Mouse (Mus musculus) midbrain, embryonic 11.5 days (tissue): ENCODE results near the gene Snhg11. TPM values are rescaled to one million over a fixed set of nuclear protein-coding genes. Genes with fewer than 3 reads are reported as not detected.

Experiments used
- ATAC-seq: fragments of 200-750 bp; cut with Nextera tagmentation; 2 replicates; pipeline ENCODE4 v1.8.0; 2017; ENCODE audit warnings: moderate TSS enrichment, moderate library complexity; ENCODE audit not compliant: low FRiP score
- DNase-seq: peaks from one replicate; pipeline ENCODE4 v3.0.0; 2015; ENCODE audit warnings: low spot score; ENCODE audit errors: missing footprints
- H3K27ac ChIP-seq: fragments of 300-500 bp; sonication (generic); 2 replicates; pipeline ENCODE4 v1.5.1; 2014; ENCODE audit warnings: low read depth, low read length
- H3K27me3 ChIP-seq: fragments of 300-500 bp; sonication (generic); 2 replicates; pipeline ENCODE4 v1.6.1; 2014; ENCODE audit warnings: mild to moderate bottlenecking, low read length, moderate library complexity, mixed read lengths; ENCODE audit not compliant: control insufficient read depth, insufficient read depth
- H3K36me3 ChIP-seq: fragments of 300-500 bp; sonication (generic); 2 replicates; pipeline ENCODE4 v1.6.1; 2014; ENCODE audit warnings: mild to moderate bottlenecking, low read length, moderate library complexity, mixed read lengths; ENCODE audit not compliant: control insufficient read depth, insufficient read depth
- H3K4me1 ChIP-seq: fragments of 300-500 bp; sonication (generic); 2 replicates; pipeline ENCODE4 v1.6.1; 2014; ENCODE audit warnings: low read length; ENCODE audit not compliant: control insufficient read depth, insufficient read depth
- H3K4me2 ChIP-seq: fragments of 300-500 bp; sonication (generic); 2 replicates; pipeline ENCODE4 v1.6.1; 2014; ENCODE audit warnings: mild to moderate bottlenecking, moderate library complexity
- H3K4me3 ChIP-seq: fragments of 300-500 bp; sonication (generic); 2 replicates; pipeline ENCODE4 v1.5.1; 2014; ENCODE audit warnings: low read depth, low read length
- H3K9ac ChIP-seq: fragments of 300-500 bp; sonication (generic); 2 replicates; pipeline ENCODE4 v1.6.1; 2014; ENCODE audit warnings: low read length
- H3K9me3 ChIP-seq: fragments of 300-500 bp; sonication (generic); 2 replicates; pipeline ENCODE4 v1.6.1; 2016; ENCODE audit warnings: low read length; ENCODE audit not compliant: control insufficient read depth
- WGBS: fragments of 180-500 bp; shearing (Covaris S2); extraction: QIAGEN DNeasy Blood & Tissue Kit; methylation state at CpG from one replicate; pipeline ENCODE4 v1.1.7; 2014; 5-methylcytosine and 5-hydroxymethylcytosine counted together
- polyA plus RNA-seq: library from polyadenylated mRNA; unstranded; fragments of >200 nt; fragmentation: Nextera tagmentation; extraction: Ambion mirVana; gene quantifications from 2 replicates; pipeline ENCODE4 v1.2.1, GENCODE M21; 2014

Snhg11 gene
- polyA plus RNA-seq, 1 experiment from 2014 or later: 19.8 TPM

DNA sequence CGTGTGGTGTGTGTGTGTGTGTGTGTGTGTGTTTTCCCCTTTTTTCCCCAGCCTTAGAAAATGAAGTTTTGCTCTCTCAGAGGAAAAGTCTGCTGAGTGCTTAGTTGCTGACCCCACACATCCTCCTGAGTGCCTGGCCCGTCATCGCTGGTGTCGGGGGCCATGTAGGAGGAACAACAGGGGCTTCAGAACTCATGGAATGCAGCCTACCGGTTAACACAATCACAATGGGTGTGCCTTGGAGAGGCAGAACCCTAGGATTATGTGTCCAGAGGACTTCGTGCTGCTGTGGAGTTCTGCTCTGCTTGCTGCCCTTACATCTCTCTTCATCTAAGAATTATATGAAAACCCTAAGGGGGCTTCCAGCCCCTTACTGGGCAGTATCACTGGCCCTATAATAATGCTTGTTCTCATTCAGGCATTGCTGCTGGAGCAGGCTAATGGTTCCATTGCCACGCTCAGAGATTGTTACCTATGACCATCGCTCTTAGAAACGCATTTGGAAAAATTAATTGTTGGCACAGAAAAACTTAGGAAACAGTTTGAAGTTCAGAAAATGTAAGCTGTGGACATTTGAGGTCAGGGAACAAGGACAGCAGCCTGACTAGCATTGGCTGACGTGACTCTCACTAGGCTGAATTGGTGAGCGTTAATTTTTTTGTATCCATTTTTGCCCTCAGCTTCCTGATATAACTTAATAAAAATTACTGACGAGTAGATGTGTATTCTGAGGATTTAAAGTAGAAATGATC is 10.2 kb upstream of the Snhg11 start:
- H3K9me3 ChIP-seq: no peaks in the 10 kb centered on the region
- DNase-seq (peak; percentile 70), ATAC-seq (no peak)
- no peaks in the 10 kb centered on the region for H3K36me3 ChIP-seq
- no peak overlapping the region for H3K27ac ChIP-seq
- H3K27me3 ChIP-seq: no peaks in the 10 kb centered on the region
- H3K4me1 ChIP-seq: peaks cover 3% of the 10 kb centered on the region
- 75% methylated on average over 12 of the region's 12 CpGs for WGBS
- H3K4me3 ChIP-seq: no peak overlapping the region
- no peak overlapping the region for H3K9ac ChIP-seq
- no peak overlapping the region for H3K4me2 ChIP-seq

GRCm38 (mm10) chr2:158367654-158368053 is 7.8 kb upstream of the Snhg11 start:
- DNase-seq (peak; percentile 73), ATAC-seq (no peak)
- Histone ChIP-seq H3K9me3 (no peaks in the 10 kb centered on the region), H3K4me2 (no peak overlapping the region), H3K9ac (no peak overlapping the region), H3K36me3 (no peaks in the 10 kb centered on the region), H3K4me3 (no peak overlapping the region), H3K4me1 (no peaks in the 10 kb centered on the region), H3K27ac (no peak overlapping the region), H3K27me3 (no peaks in the 10 kb centered on the region)
- 90% methylated on average over 5 of the region's 5 CpGs for WGBS

GRCm38 (mm10) chr2:158368313-158368712 is 7.1 kb upstream of the Snhg11 start:
- Histone ChIP-seq H3K9ac (no peak overlapping the region), H3K27me3 (no peaks in the 10 kb centered on the region), H3K4me1 (no peaks in the 10 kb centered on the region), H3K4me3 (no peak overlapping the region), H3K4me2 (no peak overlapping the region), H3K9me3 (no peaks in the 10 kb centered on the region), H3K27ac (no peak overlapping the region), H3K36me3 (no peaks in the 10 kb centered on the region)
- WGBS: 93% methylated on average over 8 of the region's 8 CpGs
- no peak for ATAC-seq
- DNase-seq: peak; percentile 65

- Histone ChIP-seq H3K4me1 (no peaks in the 10 kb centered on the region), H3K4me3 (no peak overlapping the region), H3K4me2 (no peak overlapping the region), H3K9me3 (no peaks in the 10 kb centered on the region), H3K27me3 (no peaks in the 10 kb centered on the region), H3K27ac (no peak overlapping the region), H3K9ac (no peak overlapping the region), H3K36me3 (no peaks in the 10 kb centered on the region)
- DNase-seq (peak; percentile 54), ATAC-seq (no peak)
- WGBS: 80% methylated on average over 3 of the region's 3 CpGs
Observed at GRCm38 (mm10) chr2:158369474-158370172, 5.8 kb upstream of the Snhg11 start.

- H3K4me2 ChIP-seq: no peak overlapping the region
- 0 out of 2 replicates have a peak, but pooled peaks cover 3% of the 10 kb centered on the region for H3K4me1 ChIP-seq
- no peak for DNase-seq
- WGBS: 16% methylated on average over 5 of the region's 5 CpGs
- H3K27ac ChIP-seq: no peak overlapping the region
- no peaks in the 10 kb centered on the region for H3K27me3 ChIP-seq
- H3K36me3 ChIP-seq: no peaks in the 10 kb centered on the region
- no peak overlapping the region for H3K4me3 ChIP-seq
- ATAC-seq: no peak
- no peak overlapping the region for H3K9ac ChIP-seq
- no peaks in the 10 kb centered on the region for H3K9me3 ChIP-seq
Observed at GRCm38 (mm10) chr2:158370173-158370550, 5.3 kb upstream of the Snhg11 start.

DNA sequence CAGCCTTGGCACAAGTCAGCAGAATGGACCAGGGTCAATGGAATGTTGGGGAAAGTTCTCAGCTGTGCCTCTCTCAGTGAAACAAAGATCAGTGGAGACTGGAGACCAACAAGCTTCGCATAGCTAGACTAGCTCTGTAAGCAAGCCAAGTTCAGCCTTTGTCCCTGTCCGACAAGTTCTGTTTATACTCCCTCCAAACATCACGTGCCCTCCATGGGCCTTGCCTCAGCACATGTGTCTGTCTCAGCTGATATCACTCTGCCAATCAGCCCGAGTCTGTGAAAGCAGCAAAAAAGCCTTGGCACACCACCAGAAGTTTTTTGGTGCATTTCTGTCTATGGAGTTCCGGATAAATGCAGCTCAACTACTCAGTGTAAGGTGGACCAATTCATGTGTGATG is 2.4 kb upstream of the Snhg11 start:
- no peak overlapping the region for H3K9ac ChIP-seq
- no peak for ATAC-seq
- H3K27ac ChIP-seq: no peak overlapping the region
- H3K4me1 ChIP-seq: 0 out of 2 replicates have a peak, but pooled peaks cover 4% of the 10 kb centered on the region
- no peak overlapping the region for H3K4me2 ChIP-seq
- peaks cover 2% of the 10 kb centered on the region; the same call in 1 of the 2 replicates for H3K27me3 ChIP-seq
- H3K4me3 ChIP-seq: no peak overlapping the region
- WGBS: 81% methylated on average over 5 of the region's 5 CpGs
- peak; percentile 31 for DNase-seq
- no peaks in the 10 kb centered on the region for H3K36me3 ChIP-seq
- no peaks in the 10 kb centered on the region for H3K9me3 ChIP-seq

- peaks cover 2% of the 10 kb centered on the region; the same call in 1 of the 2 replicates for H3K27me3 ChIP-seq
- peak; percentile 1 for DNase-seq
Observed at GRCm38 (mm10) chr2:158373516-158373915, 1.9 kb upstream of the Snhg11 start.

GRCm38 (mm10) chr2:158376123-158376687 is 767 bp downstream of the Snhg11 start:
- 0 out of 2 replicates have a peak, but pooled peaks cover 4% of the 10 kb centered on the region for H3K4me1 ChIP-seq
- peak overlapping the region; percentile 65 for H3K4me2 ChIP-seq
- no peak overlapping the region for H3K27ac ChIP-seq
- peak overlapping the region; percentile 50; the same call in 1 of the 2 replicates for H3K9ac ChIP-seq
- 23% methylated on average over 12 of the region's 12 CpGs for WGBS
- DNase-seq (peak; percentile 85), ATAC-seq (no peak)
- H3K9me3 ChIP-seq: no peaks in the 10 kb centered on the region
- peaks cover 2% of the 10 kb centered on the region; the same call in 1 of the 2 replicates for H3K27me3 ChIP-seq
- no peaks in the 10 kb centered on the region for H3K36me3 ChIP-seq
- H3K4me3 ChIP-seq: peak overlapping the region; percentile 32

More at GRCm38 (mm10) chr2:158373516-158373915, 1.9 kb upstream of the Snhg11 start:
- 71% methylated on average over 7 of the region's 7 CpGs for WGBS
- no peaks in the 10 kb centered on the region for H3K36me3 ChIP-seq
- H3K27ac ChIP-seq: no peak overlapping the region
- H3K9me3 ChIP-seq: no peaks in the 10 kb centered on the region
- no peak overlapping the region for H3K4me3 ChIP-seq
- no peak overlapping the region for H3K9ac ChIP-seq
- no peak for ATAC-seq
- 0 out of 2 replicates have a peak, but pooled peaks cover 4% of the 10 kb centered on the region for H3K4me1 ChIP-seq
- no peak overlapping the region for H3K4me2 ChIP-seq

- H3K36me3 ChIP-seq: no peaks in the 10 kb centered on the region
- peaks cover 2% of the 10 kb centered on the region; the same call in 1 of the 2 replicates for H3K27me3 ChIP-seq
- no peaks in the 10 kb centered on the region for H3K9me3 ChIP-seq
- no peak overlapping the region for H3K4me3 ChIP-seq
- no peak for ATAC-seq
- no peak overlapping the region for H3K9ac ChIP-seq
- no peak overlapping the region for H3K4me2 ChIP-seq
- H3K4me1 ChIP-seq: 0 out of 2 replicates have a peak, but pooled peaks cover 4% of the 10 kb centered on the region
- WGBS: 79% methylated on average over 7 of the region's 7 CpGs
- no peak overlapping the region for H3K27ac ChIP-seq
- DNase-seq: peak; percentile 45
Observed at GRCm38 (mm10) chr2:158376798-158377197, 1.4 kb downstream of the Snhg11 start.
